Mouse (Mus musculus) forelimb bud, embryonic 11.5 days (tissue): ENCODE data around the gene Pml.

ENCODE experiments used
- DNase-seq: peaks from one replicate; pipeline ENCODE4 v3.0.0-alpha.2; 2012; ENCODE audit warnings: low read depth, low spot score

The Pml gene

GRCm38 (mm10) chr9:58169426-58169825 lies 80.2 kb downstream of the Pml start:
- DNase-seq = no peak

GRCm38 (mm10) chr9:58168880-58169279 lies 80.7 kb downstream of the Pml start:
- peak; percentile 36 for DNase-seq
